Mouse (Mus musculus) limb, embryonic 15.5 days (tissue): ENCODE measurements around the gene Nlrc5. TPM values are rescaled to one million over a fixed set of nuclear protein-coding genes. Genes with fewer than 3 reads are reported as not detected.

Experiments
- ATAC-seq: fragments of 200-750 bp; cut with Nextera tagmentation; 2 replicates; pipeline ENCODE4 v1.8.0; 2017; ENCODE audit warnings: low read depth, moderate TSS enrichment; ENCODE audit not compliant: insufficient number of reproducible peaks, low FRiP score, low TSS enrichment
- H3K27ac ChIP-seq: fragments of 300-500 bp; sonication (generic); 2 replicates; pipeline ENCODE4 v1.5.1; 2015; ENCODE audit warnings: moderate library complexity, mild to moderate bottlenecking, inconsistent platforms
- H3K27me3 ChIP-seq: fragments of 300-500 bp; sonication (generic); 2 replicates; pipeline ENCODE4 v1.6.1; 2015; ENCODE audit warnings: inconsistent platforms
- H3K36me3 ChIP-seq: fragments of 300-500 bp; sonication (generic); 2 replicates; pipeline ENCODE4 v1.6.1; 2015; ENCODE audit warnings: inconsistent platforms
- H3K4me1 ChIP-seq: fragments of 300-500 bp; sonication (generic); 2 replicates; pipeline ENCODE4 v1.6.1; 2015; ENCODE audit warnings: inconsistent platforms
- H3K4me2 ChIP-seq: fragments of 300-500 bp; sonication (generic); 2 replicates; pipeline ENCODE4 v1.6.1; 2015; ENCODE audit warnings: mild to moderate bottlenecking, inconsistent platforms
- H3K4me3 ChIP-seq: fragments of 300-500 bp; sonication (generic); 2 replicates; pipeline ENCODE4 v1.5.1; 2015; ENCODE audit warnings: mild to moderate bottlenecking, inconsistent platforms
- H3K9ac ChIP-seq: fragments of 300-500 bp; sonication (generic); 2 replicates; pipeline ENCODE4 v1.6.1; 2015; ENCODE audit warnings: inconsistent platforms
- H3K9me3 ChIP-seq: fragments of 300-500 bp; sonication (generic); 2 replicates; pipeline ENCODE4 v1.6.1; 2016; ENCODE audit warnings: inconsistent platforms
- WGBS: fragments of 180-500 bp; shearing (Covaris S2); methylation state at CpG from one replicate; pipeline ENCODE4 v1.1.7; 2015; 5-methylcytosine and 5-hydroxymethylcytosine counted together
- polyA plus RNA-seq: library from polyadenylated mRNA; unstranded; fragments of >200 nt; fragmentation: Nextera tagmentation; extraction: Ambion mirVana; gene quantifications from 2 replicates; pipeline ENCODE4 v1.2.1, GENCODE M21; 2015

The Nlrc5 gene
- polyA plus RNA-seq, 1 experiment from 2014 or later: 0.76 TPM

GRCm38 (mm10) chr8:94475786-94476185 lies 41.6 kb downstream of the Nlrc5 start:
- Histone ChIP-seq H3K4me2 (no peak overlapping the region), H3K27me3 (no peaks in the 10 kb centered on the region), H3K9ac (no peak overlapping the region), H3K4me1 (no peaks in the 10 kb centered on the region), H3K9me3 (no peaks in the 10 kb centered on the region), H3K36me3 (no peaks in the 10 kb centered on the region), H3K4me3 (no peak overlapping the region), H3K27ac (no peak overlapping the region)
- 71% methylated on average over 8 of the region's 8 CpGs for WGBS
- no peak for ATAC-seq

GRCm38 (mm10) chr8:94476846-94477245 lies 42.7 kb downstream of the Nlrc5 start:
- H3K4me2 ChIP-seq: no peak overlapping the region
- no peaks in the 10 kb centered on the region for H3K4me1 ChIP-seq
- H3K27ac ChIP-seq: no peak overlapping the region
- WGBS: 79% methylated on average over 7 of the region's 7 CpGs
- no peaks in the 10 kb centered on the region for H3K9me3 ChIP-seq
- H3K27me3 ChIP-seq: no peaks in the 10 kb centered on the region
- H3K4me3 ChIP-seq: no peak overlapping the region
- H3K36me3 ChIP-seq: no peaks in the 10 kb centered on the region
- no peak overlapping the region for H3K9ac ChIP-seq
- ATAC-seq: no peak

- Histone ChIP-seq H3K4me2 (no peak overlapping the region), H3K4me1 (no peaks in the 10 kb centered on the region), H3K4me3 (no peak overlapping the region), H3K36me3 (no peaks in the 10 kb centered on the region), H3K27me3 (no peaks in the 10 kb centered on the region), H3K27ac (no peak overlapping the region), H3K9ac (no peak overlapping the region), H3K9me3 (no peaks in the 10 kb centered on the region)
- WGBS: 5% methylated on average over 6 of the region's 6 CpGs
- no peak for ATAC-seq
These were observed 47.9 kb downstream of the Nlrc5 start for GRCm38 (mm10) chr8:94482051-94482450.

GRCm38 (mm10) chr8:94485288-94485687 lies 51.1 kb downstream of the Nlrc5 start:
- no peaks in the 10 kb centered on the region for H3K9me3 ChIP-seq
- H3K36me3 ChIP-seq: no peaks in the 10 kb centered on the region
- no peak overlapping the region for H3K4me3 ChIP-seq
- H3K27ac ChIP-seq: no peak overlapping the region
- H3K4me2 ChIP-seq: no peak overlapping the region
- no peaks in the 10 kb centered on the region for H3K27me3 ChIP-seq
- H3K9ac ChIP-seq: no peak overlapping the region
- H3K4me1 ChIP-seq: no peaks in the 10 kb centered on the region
- no peak for ATAC-seq
- 74% methylated on average over 3 of the region's 3 CpGs for WGBS

GRCm38 (mm10) chr8:94485882-94486281 lies 51.7 kb downstream of the Nlrc5 start:
- 15% methylated on average over 2 of the region's 2 CpGs for WGBS
- no peaks in the 10 kb centered on the region for H3K9me3 ChIP-seq
- no peak overlapping the region for H3K4me2 ChIP-seq
- H3K27ac ChIP-seq: no peak overlapping the region
- H3K4me3 ChIP-seq: no peak overlapping the region
- no peaks in the 10 kb centered on the region for H3K27me3 ChIP-seq
- no peaks in the 10 kb centered on the region for H3K4me1 ChIP-seq
- no peak overlapping the region for H3K9ac ChIP-seq
- no peak for ATAC-seq
- no peaks in the 10 kb centered on the region for H3K36me3 ChIP-seq

- no peak overlapping the region for H3K4me3 ChIP-seq
- no peak overlapping the region for H3K4me2 ChIP-seq
- H3K4me1 ChIP-seq: peaks cover 6% of the 10 kb centered on the region; the same call in 1 of the 2 replicates
- H3K27me3 ChIP-seq: no peaks in the 10 kb centered on the region
- no peak overlapping the region for H3K9ac ChIP-seq
- H3K27ac ChIP-seq: no peak overlapping the region
- ATAC-seq: no peak
- no peaks in the 10 kb centered on the region for H3K36me3 ChIP-seq
- WGBS: 65% methylated on average over 2 of the region's 2 CpGs
- no peaks in the 10 kb centered on the region for H3K9me3 ChIP-seq
These were observed 53.9 kb downstream of the Nlrc5 start for GRCm38 (mm10) chr8:94488016-94488415.

- no peak overlapping the region for H3K4me3 ChIP-seq
- H3K4me2 ChIP-seq: no peak overlapping the region
- no peaks in the 10 kb centered on the region for H3K36me3 ChIP-seq
- H3K27ac ChIP-seq: no peak overlapping the region
- H3K9ac ChIP-seq: no peak overlapping the region
- H3K4me1 ChIP-seq: peaks cover 6% of the 10 kb centered on the region; the same call in 1 of the 2 replicates
- H3K27me3 ChIP-seq: no peaks in the 10 kb centered on the region
- 69% methylated on average over 4 of the region's 4 CpGs for WGBS
- H3K9me3 ChIP-seq: no peaks in the 10 kb centered on the region
- ATAC-seq: no peak
These were observed 55.8 kb downstream of the Nlrc5 start for GRCm38 (mm10) chr8:94489809-94490483.

DNA sequence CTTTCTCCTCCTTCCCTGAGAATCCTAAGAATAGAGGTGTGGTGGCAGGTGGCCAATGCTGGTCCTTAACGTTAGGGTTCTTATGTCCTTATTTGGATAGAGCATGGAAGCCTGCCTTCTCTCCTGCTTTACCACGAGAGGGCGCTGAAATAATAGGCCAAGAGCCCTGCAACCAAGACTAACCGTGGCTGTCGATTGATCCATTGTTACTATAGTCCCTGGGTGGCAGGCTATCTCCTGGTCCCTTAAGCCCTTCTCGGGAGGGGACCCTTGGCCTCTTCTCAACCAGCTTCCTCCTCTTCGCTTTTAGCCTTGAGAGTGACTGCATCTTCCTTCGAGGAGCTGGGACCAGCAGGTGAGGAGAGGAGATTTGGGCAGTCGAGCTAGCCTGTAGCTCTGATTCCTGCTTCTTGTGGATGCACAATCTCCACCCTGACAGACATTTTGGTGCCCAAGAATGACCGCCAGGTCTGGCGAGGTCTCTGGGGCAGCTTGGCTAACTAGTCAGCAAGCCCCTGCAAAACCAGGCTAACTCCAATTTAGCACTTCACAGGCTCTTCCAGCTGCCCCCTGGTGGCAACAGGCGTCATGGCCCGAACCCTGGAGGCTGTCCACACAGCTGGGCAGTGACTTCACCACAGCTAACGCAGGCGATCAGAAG lies 58.0 kb downstream of the Nlrc5 start:
- ATAC-seq: no peak
- peaks cover 6% of the 10 kb centered on the region; the same call in 1 of the 2 replicates for H3K4me1 ChIP-seq
- no peak overlapping the region for H3K27ac ChIP-seq
- no peaks in the 10 kb centered on the region for H3K36me3 ChIP-seq
- no peak overlapping the region for H3K9ac ChIP-seq
- H3K27me3 ChIP-seq: no peaks in the 10 kb centered on the region
- peak overlapping the region; percentile 58 for H3K4me2 ChIP-seq
- 7% methylated on average over 15 of the region's 15 CpGs for WGBS
- no peaks in the 10 kb centered on the region for H3K9me3 ChIP-seq
- H3K4me3 ChIP-seq: peak overlapping the region; percentile 27

GRCm38 (mm10) chr8:94493240-94493639 lies 59.1 kb downstream of the Nlrc5 start:
- no peak for ATAC-seq
- Histone ChIP-seq H3K9me3 (no peaks in the 10 kb centered on the region), H3K4me1 (peaks cover 6% of the 10 kb centered on the region; the same call in 1 of the 2 replicates), H3K27me3 (no peaks in the 10 kb centered on the region), H3K27ac (no peak overlapping the region), H3K4me3 (no peak overlapping the region), H3K4me2 (no peak overlapping the region), H3K9ac (no peak overlapping the region), H3K36me3 (no peaks in the 10 kb centered on the region)
- WGBS: 15% methylated on average over 1 of the region's 1 CpGs

DNA sequence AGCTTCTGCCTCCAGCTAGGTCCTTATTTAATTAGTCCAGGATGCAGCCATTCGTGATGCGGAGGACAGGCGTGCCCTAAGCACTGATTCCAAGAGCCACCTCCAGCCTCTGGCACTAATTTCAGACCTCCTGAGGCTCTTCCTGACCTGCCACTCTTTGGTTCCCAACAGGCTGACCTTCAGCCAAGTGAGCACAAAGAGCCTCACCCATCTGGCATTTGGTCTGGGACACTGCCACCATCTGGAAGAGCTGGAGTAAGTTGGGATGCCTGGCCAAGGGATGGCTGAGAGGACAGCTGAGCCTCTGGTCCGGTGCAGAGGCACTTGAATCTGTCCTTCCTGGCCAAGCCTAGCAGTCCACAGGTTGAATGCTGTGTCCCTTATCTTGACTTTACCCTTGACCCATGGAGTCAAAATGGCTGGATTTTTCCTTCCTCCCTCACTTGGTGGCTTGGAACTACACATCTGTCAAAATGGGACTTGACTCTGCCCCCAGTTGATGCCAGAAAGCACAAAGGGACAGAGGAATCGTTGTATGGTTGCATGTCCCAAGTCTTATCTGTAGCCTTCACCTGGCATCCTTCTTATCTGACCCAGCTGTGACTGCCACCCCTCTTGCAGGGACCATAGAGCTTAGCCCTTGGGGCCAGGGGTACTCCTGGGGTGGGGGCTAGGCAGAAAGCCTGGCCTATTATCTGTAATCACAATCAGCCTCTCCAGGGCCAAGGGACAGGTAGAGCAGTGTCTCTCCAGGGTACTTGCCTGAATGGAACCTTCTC lies 81.5 kb downstream of the Nlrc5 start:
- no peak overlapping the region for H3K9ac ChIP-seq
- ATAC-seq: no peak
- 65% methylated on average over 5 of the region's 5 CpGs for WGBS

GRCm38 (mm10) chr8:94516209-94516593 lies 82.0 kb downstream of the Nlrc5 start:
- Histone ChIP-seq H3K9me3 (no peaks in the 10 kb centered on the region), H3K27me3 (0 out of 2 replicates have a peak, but pooled peaks cover 3% of the 10 kb centered on the region), H3K36me3 (no peaks in the 10 kb centered on the region), H3K4me3 (no peak overlapping the region), H3K4me1 (no peaks in the 10 kb centered on the region), H3K27ac (no peak overlapping the region), H3K4me2 (no peak overlapping the region), H3K9ac (no peak overlapping the region)
- no peak for ATAC-seq
- WGBS: 35% methylated on average over 1 of the region's 1 CpGs

More for the DNA sequence above, 81.5 kb downstream of the Nlrc5 start:
- no peak overlapping the region for H3K4me2 ChIP-seq
- 0 out of 2 replicates have a peak, but pooled peaks cover 3% of the 10 kb centered on the region for H3K27me3 ChIP-seq
- no peak overlapping the region for H3K27ac ChIP-seq
- no peaks in the 10 kb centered on the region for H3K9me3 ChIP-seq
- no peaks in the 10 kb centered on the region for H3K36me3 ChIP-seq
- no peak overlapping the region for H3K4me3 ChIP-seq
- H3K4me1 ChIP-seq: no peaks in the 10 kb centered on the region

DNA sequence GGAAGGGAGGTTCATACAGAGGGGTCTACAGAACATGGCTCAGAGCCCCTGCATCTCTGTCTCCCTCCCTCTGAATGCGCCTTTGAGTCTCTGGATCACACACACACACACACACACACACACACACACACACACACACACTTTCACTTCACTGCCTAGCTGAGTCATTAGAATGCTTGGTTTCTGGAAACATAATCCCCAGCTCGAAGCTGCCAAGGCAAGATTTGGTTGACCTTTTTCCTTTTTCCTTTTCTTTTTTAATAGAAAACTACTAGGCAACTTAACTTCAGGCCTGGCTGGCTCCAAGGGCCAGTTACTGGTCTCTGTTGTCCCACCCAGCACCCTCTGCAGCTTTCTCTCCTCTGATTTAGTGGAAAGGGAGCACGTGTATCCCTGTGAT lies 82.6 kb downstream of the Nlrc5 start:
- ATAC-seq: no peak
- no peak overlapping the region for H3K9ac ChIP-seq
- 30% methylated on average over 2 of the region's 3 CpGs for WGBS
- no peak overlapping the region for H3K4me2 ChIP-seq
- no peak overlapping the region for H3K4me3 ChIP-seq
- no peaks in the 10 kb centered on the region for H3K9me3 ChIP-seq
- no peak overlapping the region for H3K27ac ChIP-seq
- no peaks in the 10 kb centered on the region for H3K4me1 ChIP-seq
- 0 out of 2 replicates have a peak, but pooled peaks cover 3% of the 10 kb centered on the region for H3K27me3 ChIP-seq
- no peaks in the 10 kb centered on the region for H3K36me3 ChIP-seq
